Mouse (Mus musculus): ENCODE results near the gene Clic5.

DNA sequence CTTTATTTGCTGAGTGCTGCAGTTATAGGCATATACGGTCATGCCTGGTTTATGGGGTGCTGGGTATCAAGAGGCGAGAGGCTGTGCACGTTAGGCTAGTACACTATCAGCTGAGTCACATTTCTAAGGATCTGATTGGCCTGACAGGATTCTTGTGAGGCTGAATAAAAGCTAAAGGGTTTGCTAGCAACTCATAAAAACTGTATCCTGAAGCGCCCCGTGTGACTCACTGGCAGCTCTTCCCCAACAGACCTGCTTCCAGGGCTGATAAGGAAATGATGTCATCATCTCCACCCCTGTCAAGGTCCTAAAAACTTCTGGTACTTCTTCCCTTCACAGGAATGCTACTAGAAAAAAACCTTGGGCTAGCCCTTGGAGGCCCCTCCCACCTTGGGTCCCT, 14.6 kb downstream of the Clic5 start:
- TF ChIP-seq CTCF (IDR thresholded peaks at IDR 0.05; ENCODE audit: low read depth) (no peak), EP300 (IDR thresholded peaks at IDR 0.05; ENCODE audit: low read depth) (no peak)
